8 mouse cellular contexts compared by ENCODE assay signal in the genomic region with DNA sequence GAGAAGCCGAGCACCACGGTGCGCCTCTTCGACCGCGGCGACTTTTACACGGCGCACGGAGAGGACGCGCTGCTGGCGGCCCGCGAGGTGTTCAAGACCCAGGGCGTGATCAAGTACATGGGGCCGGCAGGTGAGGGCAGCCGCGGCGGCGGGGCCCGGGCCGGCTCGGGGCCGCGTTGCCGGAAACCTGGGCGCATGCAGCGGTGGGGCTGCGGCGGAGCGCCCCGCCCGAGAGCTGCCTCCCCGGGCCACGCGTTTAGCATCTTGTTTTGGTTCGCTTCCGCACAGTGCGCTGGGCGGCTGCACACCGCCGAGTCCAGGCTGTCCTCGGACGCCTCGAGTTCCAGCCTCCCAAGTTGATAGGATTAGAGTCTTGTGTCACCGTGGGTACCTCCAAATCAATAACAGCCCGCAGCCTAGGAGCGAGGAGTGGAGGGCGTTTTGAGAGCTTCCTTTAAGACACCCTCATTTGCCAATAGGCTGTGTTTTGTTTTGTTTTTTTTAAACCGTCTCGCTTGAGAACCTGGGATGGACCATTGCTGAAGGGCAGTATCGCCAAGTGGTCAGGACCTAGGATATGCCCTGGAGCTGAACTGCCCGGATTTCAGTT. TPM values are rescaled to one million over a fixed set of nuclear protein-coding genes. Genes with fewer than 3 reads are reported as not detected.
DNase-seq lines count a peak whose midpoint lies in the region; ATAC-seq and TF ChIP-seq lines count a peak whose summit lies in the region.

No protein-coding gene starts in this region.

- no peak for TF ChIP-seq EP300 in heart, postnatal 0 days (IDR thresholded peaks at IDR 0.05; ENCODE audit: low read depth)

- no peaks in the 10 kb centered on the region for H3K9me3 ChIP-seq in heart, postnatal 0 days (replicated peaks; ENCODE audit: control insufficient read depth, low read length)
- 0 out of 2 replicates have a peak, but pooled peaks cover 3% of the 10 kb centered on the region for H3K9me3 ChIP-seq in liver, embryonic 13.5 days (replicated peaks)

- H3K79me2 ChIP-seq in C2C12 (ENCODE audit: control insufficient read depth, insufficient read depth) = peaks cover 35% of the 10 kb centered on the region

- DNase-seq in cerebellum, postnatal 4 days (ENCODE audit: low spot score in 2 of 2) = no peak
- DNase-seq in heart, postnatal 0 days (ENCODE audit: low spot score) = no peak
- DNase-seq in liver, embryonic 13.5 days = no peak
- DNase-seq in neural tube, embryonic 10.5 days (ENCODE audit: extremely low spot score, low spot score) = peak; percentile 60
- DNase-seq in thymus, postnatal 4 days = peak; percentile 72

- TF ChIP-seq CTCF in C2C12 (IDR thresholded peaks at IDR 0.05; ENCODE audit: control insufficient read depth, insufficient read depth, insufficient read length) = no peak
- no peak for TF ChIP-seq CTCF in cortical plate, adult 2 months (IDR thresholded peaks at IDR 0.05; ENCODE audit: extremely low read depth, insufficient read depth, low read length)
- no peak for TF ChIP-seq CTCF in heart, postnatal 0 days (IDR thresholded peaks at IDR 0.05; ENCODE audit: low read depth)

- H3K36me3 ChIP-seq in C2C12 (ENCODE audit: control insufficient read depth, insufficient read depth) = no peaks in the 10 kb centered on the region
- H3K36me3 ChIP-seq in heart, postnatal 0 days (replicated peaks; ENCODE audit: control insufficient read depth, insufficient read depth, low read length) = no peaks in the 10 kb centered on the region
- H3K36me3 ChIP-seq in liver, embryonic 13.5 days = peaks cover 6% of the 10 kb centered on the region; the same call in 1 of the 2 replicates

- peak overlapping the region; percentile 92 for H3K4me2 ChIP-seq in heart, postnatal 0 days (ENCODE audit: low read depth, low read length)
- H3K4me2 ChIP-seq in liver, embryonic 13.5 days = peak overlapping the region; percentile 90

- H3K4me3 ChIP-seq in C2C12 (ENCODE audit: insufficient read depth, poor library complexity, severe bottlenecking) = peak overlapping the region; percentile 80
- H3K4me3 ChIP-seq in cortical plate, adult 2 months (ENCODE audit: insufficient read depth, low read length) = peak overlapping the region; percentile 51
- peak overlapping the region; percentile 84 for H3K4me3 ChIP-seq in heart, postnatal 0 days (ENCODE audit: low read depth, low read length)
- H3K4me3 ChIP-seq in liver, embryonic 13.5 days (replicated peaks) = peak overlapping the region; percentile 90

- H3K27me3 ChIP-seq in C2C12 (ENCODE audit: control insufficient read depth, insufficient read depth, insufficient read length) = no peaks in the 10 kb centered on the region
- no peaks in the 10 kb centered on the region for H3K27me3 ChIP-seq in heart, postnatal 0 days (ENCODE audit: control insufficient read depth, insufficient read depth, low read length)
- no peaks in the 10 kb centered on the region for H3K27me3 ChIP-seq in liver, embryonic 13.5 days

- H3K79me3 ChIP-seq in C2C12 (ENCODE audit: low read depth) = peaks cover 5% of the 10 kb centered on the region

- H3K27ac ChIP-seq in cortical plate, adult 2 months (ENCODE audit: insufficient read depth, low read length) = no peak overlapping the region
- peak overlapping the region; percentile 80 for H3K27ac ChIP-seq in heart, postnatal 0 days (ENCODE audit: low read depth)
- H3K27ac ChIP-seq in liver, embryonic 13.5 days = peak overlapping the region; percentile 72

- TF ChIP-seq POLR2A in cortical plate, adult 2 months (IDR thresholded peaks at IDR 0.05; ENCODE audit: extremely low read depth, insufficient read depth, low read length) = no peak

- H3K4me1 ChIP-seq in cortical plate, adult 2 months (ENCODE audit: control insufficient read depth, insufficient read depth, low read length) = peaks cover 8% of the 10 kb centered on the region
- H3K4me1 ChIP-seq in heart, postnatal 0 days (ENCODE audit: control insufficient read depth, insufficient read depth) = 0 out of 2 replicates have a peak, but pooled peaks cover 11% of the 10 kb centered on the region
- peaks cover 46% of the 10 kb centered on the region for H3K4me1 ChIP-seq in liver, embryonic 13.5 days (replicated peaks)

- H3K9ac ChIP-seq in heart, postnatal 0 days (replicated peaks; ENCODE audit: low read depth, low read length) = peak overlapping the region; percentile 71
- peak overlapping the region; percentile 88 for H3K9ac ChIP-seq in liver, embryonic 13.5 days

- ATAC-seq in cerebellum, adult (ENCODE audit: insufficient number of reproducible peaks, low FRiP score, low TSS enrichment) = peak; percentile 41; the same call in 1 of the 2 replicates
- peak; percentile 62 for ATAC-seq in heart, postnatal 0 days (ENCODE audit: insufficient read depth, low read depth)
- peak; percentile 66 for ATAC-seq in liver, embryonic 13.5 days (ENCODE audit: low read depth)

- WGBS in heart, postnatal 0 days = under 1% methylated on average over 42 of the region's 54 CpGs
- WGBS in liver, embryonic 13.5 days (ENCODE audit: insufficient replicate concordance) = under 1% methylated on average over 54 of the region's 54 CpGs

- H3ac ChIP-seq in C2C12 (ENCODE audit: control insufficient read depth, insufficient read length, low read depth) = peak overlapping the region; percentile 78

TF ChIP-seq in C2C12, 6 proteins besides CTCF, POLR2A, EP300 and RAD21:
- TF ChIP-seq MAX (IDR thresholded peaks at IDR 0.05) = no peak
- no peak for TF ChIP-seq MYOD1 (IDR thresholded peaks at IDR 0.05; ENCODE audit: control insufficient read depth, insufficient read length, low read depth)
- no peak for TF ChIP-seq USF1 (IDR thresholded peaks at IDR 0.05; ENCODE audit: low read depth)
- TF ChIP-seq MYOG (IDR thresholded peaks at IDR 0.05; ENCODE audit: control insufficient read depth, extremely low read depth, insufficient read length) = no peak
- TF ChIP-seq CEBPB (IDR thresholded peaks at IDR 0.05; ENCODE audit: low read depth) = no peak
- TF ChIP-seq FOSL1 (IDR thresholded peaks at IDR 0.05; ENCODE audit: insufficient read depth, low read length, poor library complexity, severe bottlenecking) = no peak

RNA-seq across cellular contexts. Expression of a gene that starts 0.7 kb away (rescaled TPM):
- 12.9 TPM for polyA plus RNA-seq in C2C12 (2012; fragmentation: generic; extraction: Trizol)
- polyA plus RNA-seq in cortical plate, adult 2 months (2012; rRNA removed) = 18.2 and 20.1 TPM in 2 replicates
- 18.8 and 21.8 TPM in 2 replicates for total RNA-seq in heart, postnatal 0 days (2014; rRNA removed; ENCODE audit: low replicate concordance)
- 18.7 and 20.9 TPM in 2 replicates for polyA plus RNA-seq in heart, postnatal 0 days (2015; fragmentation: Nextera tagmentation; extraction: Ambion mirVana)
- polyA plus RNA-seq in liver, embryonic 13.5 days (2015; fragmentation: Nextera tagmentation; extraction: Ambion mirVana) = 38.0 and 47.2 TPM in 2 replicates

RNA-seq across cellular contexts. Expression of a gene that starts 37.0 kb away (rescaled TPM):
- 0.01 TPM for polyA plus RNA-seq in C2C12 (2012; fragmentation: generic; extraction: Trizol)
- polyA plus RNA-seq in cortical plate, adult 2 months (2012; rRNA removed) = 0.19 and 0.53 TPM in 2 replicates
- not detected in 2 replicates for total RNA-seq in heart, postnatal 0 days (2014; rRNA removed; ENCODE audit: low replicate concordance)
- polyA plus RNA-seq in heart, postnatal 0 days (2015; fragmentation: Nextera tagmentation; extraction: Ambion mirVana) = 0.20 and 1.4 TPM in 2 replicates
- 0.81 and 2.7 TPM in 2 replicates for polyA plus RNA-seq in liver, embryonic 13.5 days (2015; fragmentation: Nextera tagmentation; extraction: Ambion mirVana)

Comparison
In these comparisons a context has a peak if more than half of its experiments do, and no peak if none do; other contexts are left out.
1. DNase-seq: peak in neural tube, embryonic 10.5 days (single experiment) and thymus, postnatal 4 days (single experiment); none in cerebellum, postnatal 4 days (0 of 2), heart, postnatal 0 days (single experiment) and liver, embryonic 13.5 days (single experiment).
2. Peak in every context shown above with its lines, with median percentiles within 50 percentile points of each other: ATAC-seq and H3K4me3 ChIP-seq.